Mouse (Mus musculus) stomach, embryonic 16.5 days (tissue): ENCODE measurements around the gene G3bp2. TPM values are rescaled to one million over a fixed set of nuclear protein-coding genes. Genes with fewer than 3 reads are reported as not detected.
A peak's percentile ranks its signal among the peaks of the same experiment; 100 is the strongest.

ENCODE experiments used
- ATAC-seq: fragments of 200-750 bp; cut with Nextera tagmentation; 2 replicates; pipeline ENCODE4 v1.8.0; 2017; ENCODE audit warnings: moderate number of reproducible peaks, moderate TSS enrichment; ENCODE audit not compliant: insufficient read depth, low FRiP score
- H3K27ac ChIP-seq: fragments of 300-500 bp; sonication (generic); 2 replicates; pipeline ENCODE4 v1.5.1; 2014; ENCODE audit warnings: low read length
- H3K27me3 ChIP-seq: fragments of 300-500 bp; sonication (generic); 2 replicates; pipeline ENCODE4 v1.6.1; 2014; ENCODE audit warnings: low read length, control low read depth, mixed read lengths; ENCODE audit not compliant: control insufficient read depth, insufficient read depth
- H3K36me3 ChIP-seq: fragments of 300-500 bp; sonication (generic); 2 replicates; pipeline ENCODE4 v1.6.1; 2014; ENCODE audit warnings: low read length; ENCODE audit not compliant: control insufficient read depth, insufficient read depth
- H3K4me1 ChIP-seq: fragments of 300-500 bp; sonication (generic); 2 replicates; pipeline ENCODE4 v1.6.1; 2014; ENCODE audit warnings: low read length, control low read depth, mixed read lengths; ENCODE audit not compliant: control insufficient read depth, insufficient read depth
- H3K4me2 ChIP-seq: fragments of 300-500 bp; sonication (generic); 2 replicates; pipeline ENCODE4 v1.6.1; 2014; ENCODE audit warnings: low read depth, low read length, mixed read lengths
- H3K4me3 ChIP-seq: fragments of 300-500 bp; sonication (generic); replicated peaks from 2 replicates; pipeline ENCODE4 v1.5.1; 2014; ENCODE audit warnings: mild to moderate bottlenecking, low read length
- H3K9ac ChIP-seq: fragments of 300-500 bp; sonication (generic); 2 replicates; pipeline ENCODE4 v1.6.1; 2014; ENCODE audit warnings: low read length
- H3K9me3 ChIP-seq: fragments of 300-500 bp; sonication (generic); replicated peaks from 2 replicates; pipeline ENCODE4 v1.6.1; 2016; ENCODE audit warnings: low read length, control low read depth; ENCODE audit not compliant: control insufficient read depth
- WGBS: fragments of 180-500 bp; shearing (Covaris S2); extraction: QIAGEN DNeasy Blood & Tissue Kit; methylation state at CpG from one replicate; pipeline ENCODE4 v1.1.7; 2014; 5-methylcytosine and 5-hydroxymethylcytosine counted together
- polyA plus RNA-seq: library from polyadenylated mRNA; unstranded; fragments of >200 nt; fragmentation: Nextera tagmentation; extraction: Ambion mirVana; gene quantifications from 2 replicates; pipeline ENCODE4 v1.2.1, GENCODE M21; 2015

The G3bp2 gene
- polyA plus RNA-seq, 1 experiment from 2014 or later: 146 TPM

DNA sequence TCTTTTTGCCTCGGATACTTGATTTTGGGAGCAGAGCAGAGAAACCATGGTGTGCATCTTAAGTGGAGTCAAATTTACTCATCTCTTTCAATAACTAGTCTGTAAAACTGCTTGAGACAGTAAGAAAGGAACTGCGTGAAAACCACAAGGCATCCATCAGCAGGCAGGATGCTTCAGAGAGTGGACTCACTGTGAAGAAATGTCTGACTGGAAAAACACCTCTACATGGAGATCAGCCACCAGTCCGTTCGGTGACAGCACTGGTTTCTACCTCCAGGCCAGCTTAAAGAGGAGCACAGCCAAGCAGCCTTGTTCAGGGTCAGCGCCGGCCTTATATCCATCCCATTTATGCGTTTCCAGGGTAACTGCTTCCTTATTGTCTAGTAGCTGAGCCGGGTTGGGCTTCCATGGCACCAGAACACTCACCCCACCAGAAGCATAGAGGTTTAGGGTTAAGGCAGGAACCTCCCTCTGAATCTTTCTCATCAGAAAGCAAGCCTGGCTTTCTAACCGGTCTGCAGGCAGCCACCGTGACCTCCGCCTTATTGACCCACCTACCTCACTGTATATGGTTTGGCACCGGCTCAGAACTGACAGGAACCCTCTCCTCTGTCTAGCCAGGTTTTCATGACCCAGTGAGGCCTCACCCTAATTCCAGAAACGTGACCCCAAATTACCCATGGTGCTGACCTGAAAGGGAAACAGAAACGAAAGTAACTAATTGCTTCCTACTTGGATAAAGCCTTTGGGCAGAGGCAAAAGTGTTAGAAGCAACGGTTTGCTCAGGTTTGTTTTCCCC lies 9.9 kb upstream of the G3bp2 start:
- Histone ChIP-seq H3K4me3 (no peak overlapping the region), H3K27me3 (no peaks in the 10 kb centered on the region), H3K4me2 (no peak overlapping the region), H3K9ac (no peak overlapping the region), H3K36me3 (no peaks in the 10 kb centered on the region), H3K4me1 (no peaks in the 10 kb centered on the region), H3K27ac (no peak overlapping the region), H3K9me3 (no peaks in the 10 kb centered on the region)
- 61% methylated on average over 15 of the region's 15 CpGs for WGBS
- no peak for ATAC-seq

DNA sequence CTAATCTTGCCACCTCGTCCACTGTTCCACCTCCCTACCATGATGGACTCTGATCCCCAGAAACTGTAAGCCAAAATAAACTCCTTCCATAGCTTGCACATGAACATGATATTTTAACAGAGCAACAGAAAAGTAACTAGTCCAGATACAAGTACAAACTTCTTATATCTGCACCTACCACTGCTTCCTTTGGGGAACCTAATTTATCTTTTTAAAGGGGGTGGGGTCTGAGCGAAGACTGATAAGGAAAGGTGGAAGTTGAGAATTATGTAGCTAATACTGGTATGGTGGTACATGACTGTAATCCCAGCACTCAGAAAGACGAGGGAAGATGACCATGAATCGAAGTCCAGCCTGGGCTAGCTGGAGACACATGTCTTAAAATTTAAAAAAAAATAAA lies 4.0 kb upstream of the G3bp2 start:
- Histone ChIP-seq H3K9me3 (no peaks in the 10 kb centered on the region), H3K36me3 (no peaks in the 10 kb centered on the region), H3K4me3 (no peak overlapping the region), H3K9ac (no peak overlapping the region), H3K4me1 (no peaks in the 10 kb centered on the region), H3K27ac (no peak overlapping the region), H3K27me3 (no peaks in the 10 kb centered on the region), H3K4me2 (no peak overlapping the region)
- no peak for ATAC-seq
- 91% methylated on average over 4 of the region's 4 CpGs for WGBS

DNA sequence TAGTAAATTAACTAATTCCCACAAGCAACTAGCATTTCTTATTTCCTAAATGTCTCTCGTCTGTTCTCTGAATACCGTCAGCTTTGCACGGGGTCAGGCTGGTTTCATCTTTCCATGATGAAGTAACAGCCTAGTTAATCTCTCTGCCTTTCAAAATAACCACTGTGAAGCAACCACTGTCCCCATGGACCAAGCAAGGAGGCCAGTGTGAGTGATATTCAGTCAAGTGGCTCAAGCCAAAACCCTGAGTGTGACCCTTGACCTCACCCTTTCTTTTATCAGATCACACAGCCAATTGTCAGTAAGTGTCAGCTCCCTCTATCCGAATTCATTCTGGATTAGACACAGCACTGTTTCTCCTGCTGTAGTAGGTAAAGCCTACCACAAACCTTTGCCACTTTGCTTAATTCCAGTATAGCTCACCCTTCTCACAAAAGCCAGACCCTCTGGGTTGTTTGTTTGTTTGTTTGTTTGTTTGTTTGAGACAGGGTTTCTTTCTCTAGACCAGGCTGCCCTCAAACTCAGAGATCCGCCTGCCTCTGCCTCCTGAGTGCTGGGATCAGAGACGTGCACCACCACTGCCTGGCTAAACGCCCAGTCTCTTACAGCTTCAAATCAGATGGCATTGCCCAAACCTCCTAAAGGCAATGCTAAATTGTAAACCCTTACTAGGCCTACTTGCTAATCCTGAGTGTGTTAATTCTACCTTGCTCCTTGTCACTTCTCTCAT lies 2.5 kb upstream of the G3bp2 start:
- Histone ChIP-seq H3K9me3 (no peaks in the 10 kb centered on the region), H3K4me2 (no peak overlapping the region), H3K4me3 (no peak overlapping the region), H3K27me3 (no peaks in the 10 kb centered on the region), H3K36me3 (no peaks in the 10 kb centered on the region), H3K4me1 (peaks cover 9% of the 10 kb centered on the region), H3K27ac (no peak overlapping the region), H3K9ac (no peak overlapping the region)
- no peak for ATAC-seq
- WGBS: 84% methylated on average over 7 of the region's 7 CpGs

DNA sequence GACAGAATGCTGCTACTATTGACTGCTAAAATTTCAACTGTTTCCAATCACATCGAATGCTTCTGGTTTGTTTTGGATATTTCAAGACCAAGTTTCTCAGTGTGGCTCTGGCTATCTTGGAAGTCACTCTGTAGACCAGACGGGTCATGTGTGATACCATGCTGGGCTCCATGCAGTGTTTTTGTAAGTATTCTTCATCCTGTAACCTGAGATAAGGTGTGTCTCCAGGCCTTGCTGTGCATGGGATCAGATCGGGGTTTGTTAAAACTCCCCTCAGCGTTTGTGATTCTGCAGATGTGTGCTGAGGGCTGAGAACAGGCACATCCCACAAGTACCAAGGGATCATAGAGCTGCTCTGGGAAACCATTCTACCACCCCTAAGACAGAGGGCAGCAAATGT lies 1.7 kb upstream of the G3bp2 start:
- Histone ChIP-seq H3K9me3 (no peaks in the 10 kb centered on the region), H3K4me2 (no peak overlapping the region), H3K9ac (no peak overlapping the region), H3K27me3 (no peaks in the 10 kb centered on the region), H3K4me3 (no peak overlapping the region), H3K27ac (no peak overlapping the region), H3K4me1 (peaks cover 12% of the 10 kb centered on the region), H3K36me3 (no peaks in the 10 kb centered on the region)
- WGBS: 69% methylated on average over 4 of the region's 4 CpGs
- ATAC-seq: no peak

DNA sequence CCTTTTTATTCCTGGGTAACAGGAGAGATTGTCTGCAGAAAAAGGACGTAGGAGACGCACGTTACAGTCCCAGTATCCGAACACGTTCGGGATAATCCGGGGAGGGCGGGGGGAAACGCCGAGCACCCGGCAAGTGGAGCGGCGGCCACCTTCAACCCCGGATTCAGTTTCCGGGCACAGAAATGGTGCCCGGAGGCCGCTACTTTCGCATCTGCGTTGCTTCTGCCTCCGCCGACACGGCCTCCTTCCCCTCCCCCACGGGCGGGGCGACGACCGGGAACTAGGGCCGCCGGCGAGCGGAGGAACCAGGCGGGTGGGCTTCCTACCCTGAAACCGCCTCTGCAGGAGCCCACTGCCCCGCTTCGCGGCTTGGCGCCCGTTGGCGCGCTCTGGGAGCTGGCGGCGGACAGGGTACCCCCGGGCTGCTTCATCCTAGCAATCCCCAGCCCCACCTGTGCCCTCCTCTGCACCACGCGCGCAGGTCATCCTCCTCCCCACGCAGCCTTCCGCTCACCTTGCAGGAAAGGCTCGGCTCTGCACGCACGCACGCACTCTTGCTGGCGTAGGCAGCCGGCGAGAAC lies 608 bp downstream of the G3bp2 start:
- H3K27ac ChIP-seq: peak overlapping the region; percentile 98
- H3K4me1 ChIP-seq: peaks cover 17% of the 10 kb centered on the region
- peak overlapping the region; percentile 96 for H3K4me3 ChIP-seq
- H3K9me3 ChIP-seq: no peaks in the 10 kb centered on the region
- H3K36me3 ChIP-seq: no peaks in the 10 kb centered on the region
- no peak for ATAC-seq
- under 1% methylated on average over 55 of the region's 55 CpGs for WGBS
- H3K9ac ChIP-seq: peak overlapping the region; percentile 98
- H3K27me3 ChIP-seq: no peaks in the 10 kb centered on the region
- H3K4me2 ChIP-seq: peak overlapping the region; percentile 68

DNA sequence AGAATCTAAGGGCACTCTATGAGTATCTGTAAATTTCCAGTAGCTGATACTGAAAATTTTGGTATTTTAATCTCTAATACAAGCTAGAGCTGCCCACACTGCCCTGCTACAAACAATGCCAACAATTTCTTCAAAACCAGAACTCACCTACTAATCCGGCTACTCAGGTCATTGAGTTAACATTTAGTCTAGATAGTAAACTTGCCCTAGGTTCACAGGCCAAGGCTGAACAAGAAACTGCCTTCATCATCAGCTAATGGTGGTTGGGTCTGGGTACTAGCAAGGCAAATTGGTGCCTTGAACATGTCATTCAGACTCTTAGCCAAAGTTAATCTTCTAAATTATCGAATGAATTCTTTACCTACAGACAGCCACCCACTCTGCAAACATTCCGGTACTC lies 2.2 kb downstream of the G3bp2 start:
- H3K27me3 ChIP-seq: no peaks in the 10 kb centered on the region
- 43% methylated on average over 3 of the region's 3 CpGs for WGBS
- no peak overlapping the region for H3K27ac ChIP-seq
- no peak overlapping the region for H3K9ac ChIP-seq
- H3K4me3 ChIP-seq: peak overlapping the region; percentile 96
- H3K4me1 ChIP-seq: peaks cover 17% of the 10 kb centered on the region
- no peak for ATAC-seq
- H3K36me3 ChIP-seq: no peaks in the 10 kb centered on the region
- H3K9me3 ChIP-seq: no peaks in the 10 kb centered on the region
- H3K4me2 ChIP-seq: peak overlapping the region; percentile 68

DNA sequence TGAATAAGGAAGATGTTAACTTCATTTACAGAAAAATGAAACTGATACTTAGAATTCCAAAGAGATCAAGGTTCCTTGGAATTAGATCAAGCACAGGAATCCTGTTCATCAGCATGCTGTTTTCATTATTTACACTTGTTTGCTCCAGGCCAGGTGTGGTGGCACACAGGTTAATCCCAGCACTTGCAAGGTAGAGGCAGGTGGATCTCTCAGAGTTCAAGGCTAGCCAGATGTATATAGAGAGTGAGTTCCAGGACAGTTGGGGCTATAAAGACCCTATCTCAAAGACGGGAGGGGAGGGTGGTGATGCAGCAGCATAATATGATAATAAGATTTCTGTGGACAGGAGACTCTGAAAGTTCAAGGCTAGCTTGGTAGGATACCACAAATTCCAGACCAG lies 3.1 kb downstream of the G3bp2 start:
- Histone ChIP-seq H3K27ac (no peak overlapping the region), H3K4me2 (no peak overlapping the region), H3K4me3 (no peak overlapping the region), H3K4me1 (peaks cover 17% of the 10 kb centered on the region), H3K9ac (no peak overlapping the region), H3K36me3 (no peaks in the 10 kb centered on the region), H3K27me3 (no peaks in the 10 kb centered on the region), H3K9me3 (no peaks in the 10 kb centered on the region)
- 57% methylated on average over 1 of the region's 1 CpGs for WGBS
- ATAC-seq: no peak

DNA sequence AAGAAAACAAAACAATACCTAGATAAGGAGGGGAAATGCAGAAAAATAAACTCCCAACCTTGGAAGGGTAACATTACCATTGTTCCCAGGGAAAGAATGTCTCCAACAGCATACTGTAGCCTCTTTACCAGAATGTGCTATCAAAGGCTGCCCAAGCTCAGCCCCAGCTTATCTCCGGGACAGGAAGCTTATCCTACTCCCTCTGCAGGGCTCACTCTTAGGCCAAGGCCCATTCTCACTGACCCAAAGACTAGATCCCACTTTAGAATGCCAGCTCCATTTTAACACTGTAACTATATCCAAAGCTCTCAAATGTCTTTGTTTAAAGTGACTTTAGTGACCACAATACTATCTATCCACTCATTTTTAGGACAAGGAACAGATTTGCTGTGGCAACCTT lies 4.2 kb downstream of the G3bp2 start:
- no peak overlapping the region for H3K4me2 ChIP-seq
- WGBS: 58% methylated on average over 1 of the region's 1 CpGs
- H3K9ac ChIP-seq: no peak overlapping the region
- no peaks in the 10 kb centered on the region for H3K9me3 ChIP-seq
- H3K4me1 ChIP-seq: peaks cover 17% of the 10 kb centered on the region
- ATAC-seq: no peak
- H3K36me3 ChIP-seq: no peaks in the 10 kb centered on the region
- H3K4me3 ChIP-seq: no peak overlapping the region
- H3K27ac ChIP-seq: no peak overlapping the region
- no peaks in the 10 kb centered on the region for H3K27me3 ChIP-seq

DNA sequence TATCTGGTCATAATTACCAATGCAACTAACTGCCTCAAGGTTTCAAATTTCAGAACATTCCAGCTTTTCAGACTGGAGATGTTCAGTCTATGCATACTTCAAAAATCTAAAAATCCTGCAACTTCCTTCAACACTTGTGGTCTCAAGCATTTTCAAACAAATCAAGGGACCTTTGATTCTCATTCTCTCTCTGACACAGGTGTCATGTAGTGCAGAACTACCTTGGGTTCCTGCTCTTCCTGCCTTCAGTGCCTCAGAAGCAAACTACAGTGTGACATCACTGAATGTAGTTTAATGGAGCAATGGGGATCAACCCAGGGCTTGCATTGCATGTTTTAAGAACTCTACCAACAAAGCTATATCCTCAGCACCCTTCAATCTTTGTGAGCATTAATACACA lies 4.8 kb downstream of the G3bp2 start:
- Histone ChIP-seq H3K27me3 (no peaks in the 10 kb centered on the region), H3K4me3 (no peak overlapping the region), H3K9me3 (no peaks in the 10 kb centered on the region), H3K27ac (no peak overlapping the region), H3K36me3 (no peaks in the 10 kb centered on the region), H3K9ac (no peak overlapping the region), H3K4me1 (peaks cover 17% of the 10 kb centered on the region), H3K4me2 (no peak overlapping the region)
- no peak for ATAC-seq
